Mouse (Mus musculus) intestine, embryonic 16.5 days (tissue): ENCODE measurements around the gene Cyp2c54. TPM values are rescaled to one million over a fixed set of nuclear protein-coding genes. Genes with fewer than 3 reads are reported as not detected.
"Not testable (repeated sequence)": the region's sequence is repeated elsewhere in the genome, so short reads cannot be mapped to it uniquely, and the experiment has no call there.

Source experiments
- ATAC-seq: fragments of 200-750 bp; cut with Nextera tagmentation; 2 replicates; pipeline ENCODE4 v1.8.0; 2017; ENCODE audit warnings: moderate TSS enrichment, moderate library complexity
- H3K27ac ChIP-seq: fragments of 300-500 bp; sonication (generic); 2 replicates; pipeline ENCODE4 v1.5.1; 2014; ENCODE audit warnings: mild to moderate bottlenecking, low read length
- H3K27me3 ChIP-seq: fragments of 300-500 bp; sonication (generic); replicated peaks from 2 replicates; pipeline ENCODE4 v1.6.1; 2014; ENCODE audit warnings: low read length, control low read depth, mixed read lengths; ENCODE audit not compliant: control insufficient read depth, insufficient read depth
- H3K36me3 ChIP-seq: fragments of 300-500 bp; sonication (generic); 2 replicates; pipeline ENCODE4 v1.6.1; 2014; ENCODE audit warnings: low read length, control low read depth; ENCODE audit not compliant: control insufficient read depth, insufficient read depth
- H3K4me1 ChIP-seq: fragments of 300-500 bp; sonication (generic); 2 replicates; pipeline ENCODE4 v1.6.1; 2014; ENCODE audit warnings: low read length, control low read depth, mixed read lengths; ENCODE audit not compliant: control insufficient read depth, insufficient read depth
- H3K4me2 ChIP-seq: fragments of 300-500 bp; sonication (generic); 2 replicates; pipeline ENCODE4 v1.6.1; 2014; ENCODE audit warnings: low read depth, low read length, control low read depth
- H3K4me3 ChIP-seq: fragments of 300-500 bp; sonication (generic); 2 replicates; pipeline ENCODE4 v1.5.1; 2014; ENCODE audit warnings: mild to moderate bottlenecking, low read length
- H3K9ac ChIP-seq: fragments of 300-500 bp; sonication (generic); 2 replicates; pipeline ENCODE4 v1.6.1; 2014; ENCODE audit warnings: low read depth, low read length
- H3K9me3 ChIP-seq: fragments of 300-500 bp; sonication (generic); 2 replicates; pipeline ENCODE4 v1.6.1; 2016; ENCODE audit warnings: low read length, control low read depth; ENCODE audit not compliant: control insufficient read depth
- WGBS: fragments of 180-500 bp; shearing (Covaris S2); extraction: QIAGEN DNeasy Blood & Tissue Kit; methylation state at CpG from one replicate; pipeline ENCODE4 v1.1.7; 2014; 5-methylcytosine and 5-hydroxymethylcytosine counted together
- polyA plus RNA-seq: library from polyadenylated mRNA; unstranded; fragments of >200 nt; fragmentation: Nextera tagmentation; extraction: Ambion mirVana; gene quantifications from 2 replicates; pipeline ENCODE4 v1.2.1, GENCODE M21; 2015

Cyp2c54 gene
- not detected in 2 replicates for polyA plus RNA-seq

DNA sequence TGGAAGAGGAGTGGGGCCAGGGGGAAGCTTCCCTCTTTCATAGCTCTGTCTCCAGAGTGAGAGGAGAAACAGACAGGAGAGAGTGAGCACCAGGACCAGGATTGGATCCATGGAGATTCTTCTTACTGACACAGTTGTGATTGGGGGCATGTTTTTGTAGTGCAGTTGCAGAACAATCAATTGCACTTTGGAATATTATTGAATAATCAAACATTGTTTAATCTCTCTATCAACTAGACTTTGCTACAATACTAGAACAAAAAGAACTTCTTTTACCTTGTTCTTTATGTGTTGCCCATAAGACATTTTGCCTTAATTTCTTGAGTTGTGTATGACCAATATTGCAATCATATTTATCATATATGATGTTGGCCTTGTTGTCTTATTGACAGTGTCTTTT is at the start of gene Cyp2c54:
Cyp2c54 (minus strand) TSS at position 127 of the 400 bp plus-strand sequence.
- Histone ChIP-seq H3K36me3 (no peaks in the 10 kb centered on the region), H3K4me1 (no peaks in the 10 kb centered on the region), H3K4me3 (no peak within 1 kb of the TSS), H3K9me3 (no peaks in the 10 kb centered on the region), H3K27ac (no peak within 1 kb of the TSS), H3K27me3 (no peaks in the 10 kb centered on the region), H3K4me2 (no peak within 1 kb of the TSS), H3K9ac (no peak within 1 kb of the TSS)
- no peak for ATAC-seq

GRCm38 (mm10) chr19:40119624-40120023 is 46.0 kb upstream of the Cyp2c54 start:
- not testable (repeated sequence) for H3K9me3 ChIP-seq, ATAC-seq, H3K27me3 ChIP-seq, H3K27ac ChIP-seq, H3K36me3 ChIP-seq, H3K4me3 ChIP-seq, H3K4me2 ChIP-seq, H3K4me1 ChIP-seq, H3K9ac ChIP-seq
- 81% methylated on average over 13 of the region's 13 CpGs for WGBS

- WGBS: 72% methylated on average over 3 of the region's 3 CpGs
- Histone ChIP-seq H3K9ac (no peak overlapping the region), H3K27me3 (no peaks in the 10 kb centered on the region), H3K9me3 (no peaks in the 10 kb centered on the region), H3K36me3 (no peaks in the 10 kb centered on the region), H3K4me3 (no peak overlapping the region), H3K27ac (no peak overlapping the region), H3K4me2 (no peak overlapping the region), H3K4me1 (no peaks in the 10 kb centered on the region)
- no peak for ATAC-seq
Observed at GRCm38 (mm10) chr19:40091111-40091510, 17.5 kb upstream of the Cyp2c54 start.

DNA sequence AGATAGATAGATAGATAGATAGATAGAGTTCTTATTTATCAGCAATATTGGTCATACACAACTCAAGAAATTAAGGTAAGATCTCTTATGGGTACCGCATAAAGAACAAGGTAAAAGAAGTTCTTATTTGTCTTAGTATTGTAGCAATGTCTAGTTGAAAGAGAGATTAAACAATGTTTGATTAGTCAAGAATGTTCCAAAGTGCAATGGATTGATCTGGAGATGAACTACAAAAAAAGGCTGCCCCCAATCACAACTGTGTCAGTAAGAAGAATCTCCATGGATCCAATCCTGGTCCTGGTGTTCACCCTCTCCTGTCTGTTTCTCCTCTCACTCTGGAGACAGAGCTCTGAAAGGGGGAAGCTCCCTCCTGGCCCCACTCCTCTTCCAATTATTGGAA is 15.8 kb upstream of the Cyp2c54 start, which contains the start of gene Cyp2c50:
Cyp2c50 (plus strand) TSS at position 268 of the 400 bp plus-strand sequence.
- H3K4me1 ChIP-seq, H3K4me3 ChIP-seq, H3K9ac ChIP-seq, H3K36me3 ChIP-seq, H3K27ac ChIP-seq, H3K4me2 ChIP-seq, H3K27me3 ChIP-seq, H3K9me3 ChIP-seq, ATAC-seq: not testable (repeated sequence)
- 95% methylated on average over 1 of the region's 1 CpGs for WGBS

- H3K4me2 ChIP-seq: no peak overlapping the region
- H3K27ac ChIP-seq: no peak overlapping the region
- WGBS: 84% methylated on average over 1 of the region's 1 CpGs
- no peaks in the 10 kb centered on the region for H3K4me1 ChIP-seq
- no peaks in the 10 kb centered on the region for H3K36me3 ChIP-seq
- H3K9ac ChIP-seq: no peak overlapping the region
- no peaks in the 10 kb centered on the region for H3K9me3 ChIP-seq
- H3K4me3 ChIP-seq: no peak overlapping the region
- no peak for ATAC-seq
- no peaks in the 10 kb centered on the region for H3K27me3 ChIP-seq
Observed at GRCm38 (mm10) chr19:40088381-40088780, 14.8 kb upstream of the Cyp2c54 start.

DNA sequence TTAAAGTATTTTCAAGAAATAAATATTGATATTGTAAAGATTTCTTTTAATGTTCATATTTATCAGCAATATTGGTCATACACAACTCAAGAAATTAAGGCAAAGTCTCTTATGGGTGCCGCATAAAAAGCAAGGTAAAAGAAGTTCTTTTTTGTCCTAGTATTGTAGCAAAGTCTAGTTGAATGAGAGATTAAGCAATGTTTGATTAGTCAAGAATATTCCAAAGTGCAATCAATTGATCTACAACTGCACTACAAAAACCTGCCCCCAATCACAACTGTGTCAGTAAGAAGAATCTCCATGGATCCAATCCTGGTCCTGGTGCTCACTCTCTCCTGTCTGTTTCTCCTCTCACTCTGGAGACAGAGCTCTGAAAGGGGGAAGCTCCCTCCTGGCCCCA is 81.5 kb downstream of the Cyp2c54 start, which contains the start of gene Cyp2c37:
Cyp2c37 (plus strand) TSS at position 285 of the 400 bp plus-strand sequence.
- H3K36me3 ChIP-seq, H3K27me3 ChIP-seq, ATAC-seq, H3K9me3 ChIP-seq, H3K4me2 ChIP-seq, H3K4me1 ChIP-seq, H3K9ac ChIP-seq, H3K27ac ChIP-seq, H3K4me3 ChIP-seq: not testable (repeated sequence)
- WGBS: 97% methylated on average over 1 of the region's 1 CpGs

GRCm38 (mm10) chr19:39989471-39989870 is 84.2 kb downstream of the Cyp2c54 start:
- WGBS: 71% methylated on average over 2 of the region's 2 CpGs

More at GRCm38 (mm10) chr19:39989471-39989870, 84.2 kb downstream of the Cyp2c54 start:
- Histone ChIP-seq H3K27ac (no peak overlapping the region), H3K36me3 (no peaks in the 10 kb centered on the region), H3K27me3 (no peaks in the 10 kb centered on the region), H3K9me3 (no peaks in the 10 kb centered on the region), H3K4me1 (no peaks in the 10 kb centered on the region), H3K4me2 (no peak overlapping the region), H3K4me3 (no peak overlapping the region), H3K9ac (no peak overlapping the region)
- ATAC-seq: no peak

Other genes starting within 250 kb of the Cyp2c54 start
- gene Cyp2c69, start 187.0 kb downstream of the Cyp2c54 start, polyA plus RNA-seq: not detected in 2 replicates
- not detected in 2 replicates for gene Cyp2c37, start 81.4 kb downstream of the Cyp2c54 start, polyA plus RNA-seq
- not detected in 2 replicates for gene Cyp2c50, start 15.9 kb upstream of the Cyp2c54 start, polyA plus RNA-seq
- gene Cyp2c70, start 113.5 kb upstream of the Cyp2c54 start, polyA plus RNA-seq: 6.9 and 7.8 TPM in 2 replicates
- 217 and 222 TPM in 2 replicates for gene Pdlim1, start 198.0 kb upstream of the Cyp2c54 start, polyA plus RNA-seq